Mouse (Mus musculus) brain, embryonic 14.5 days (tissue): Measurements from ENCODE around the gene Tmem56.

Experiments
- CTCF ChIP-seq: fragments of 200-500 bp; IDR thresholded peaks from 2 replicates; pipeline ENCODE4 v1.5.1; 2012; ENCODE audit warnings: inconsistent platforms, mild to moderate bottlenecking, moderate library complexity, borderline replicate concordance; ENCODE audit not compliant: insufficient read depth, insufficient read length; ENCODE audit errors: extremely low read depth
- POLR2A ChIP-seq: fragments of 200-500 bp; IDR thresholded peaks from 2 replicates; pipeline ENCODE4 v1.6.1; 2012; ENCODE audit warnings: mild to moderate bottlenecking, inconsistent platforms, borderline replicate concordance; ENCODE audit not compliant: poor library complexity, insufficient read depth, insufficient read length, severe bottlenecking; ENCODE audit errors: extremely low read depth

GRCm38 (mm10) chr3:121163271-121163819 is 119.6 kb downstream of the Tmem56 start:
- TF ChIP-seq CTCF = peak; percentile 71
- TF ChIP-seq POLR2A = no peak
